Mouse (Mus musculus): ENCODE measurements around the gene Arglu1.

- no peak for TF ChIP-seq CTCF (IDR thresholded peaks at IDR 0.05)
- no peak for TF ChIP-seq EP300 (IDR thresholded peaks at IDR 0.05; ENCODE audit: insufficient read depth, low read depth, low read length)
Observed at GRCm38 (mm10) chr8:8652388-8652787, 37.9 kb downstream of the Arglu1 start.
